Mouse (Mus musculus) limb, embryonic 12.5 days (tissue): ENCODE measurements around the gene Cyp2c50. TPM values are rescaled to one million over a fixed set of nuclear protein-coding genes. Genes with fewer than 3 reads are reported as not detected.
"Not testable (repeated sequence)": the region's sequence is repeated elsewhere in the genome, so short reads cannot be mapped to it uniquely, and the experiment has no call there.

Experiments
- ATAC-seq: fragments of 200-750 bp; cut with Nextera tagmentation; 2 replicates; pipeline ENCODE4 v1.8.0; 2017; ENCODE audit warnings: low read depth, moderate TSS enrichment; ENCODE audit not compliant: insufficient number of reproducible peaks, insufficient read depth, low FRiP score, low TSS enrichment
- H3K27ac ChIP-seq: fragments of 300-500 bp; sonication (generic); 2 replicates; pipeline ENCODE4 v1.5.1; 2016; ENCODE audit warnings: mild to moderate bottlenecking, moderate library complexity
- H3K27me3 ChIP-seq: fragments of 300-500 bp; sonication (generic); 2 replicates; pipeline ENCODE4 v1.6.1; 2016; ENCODE audit warnings: mild to moderate bottlenecking, moderate library complexity
- H3K36me3 ChIP-seq: fragments of 300-500 bp; sonication (generic); 2 replicates; pipeline ENCODE4 v1.6.1; 2016; ENCODE audit warnings: mild to moderate bottlenecking, moderate library complexity
- H3K4me1 ChIP-seq: fragments of 300-500 bp; sonication (generic); replicated peaks from 2 replicates; pipeline ENCODE4 v1.6.1; 2016
- H3K4me2 ChIP-seq: fragments of 300-500 bp; sonication (generic); 2 replicates; pipeline ENCODE4 v1.6.1; 2016; ENCODE audit warnings: mild to moderate bottlenecking, moderate library complexity
- H3K4me3 ChIP-seq: fragments of 300-500 bp; sonication (generic); replicated peaks from 2 replicates; pipeline ENCODE4 v1.5.1; 2016; ENCODE audit warnings: mild to moderate bottlenecking
- H3K9ac ChIP-seq: fragments of 300-500 bp; sonication (generic); replicated peaks from 2 replicates; pipeline ENCODE4 v1.6.1; 2016; ENCODE audit warnings: mild to moderate bottlenecking, moderate library complexity
- H3K9me3 ChIP-seq: fragments of 300-500 bp; sonication (generic); 2 replicates; pipeline ENCODE4 v1.6.1; 2016; ENCODE audit warnings: mild to moderate bottlenecking, moderate library complexity
- WGBS: fragments of 180-500 bp; shearing (Covaris S2); methylation state at CpG from one replicate; pipeline ENCODE4 v1.1.7; 2016; 5-methylcytosine and 5-hydroxymethylcytosine counted together
- polyA plus RNA-seq: library from polyadenylated mRNA; unstranded; fragments of >200 nt; fragmentation: Nextera tagmentation; extraction: Ambion mirVana; gene quantifications from 2 replicates; pipeline ENCODE4 v1.2.1, GENCODE M21; 2016

Gene Cyp2c50
- polyA plus RNA-seq: not detected in 2 replicates

- H3K9me3 ChIP-seq, H3K36me3 ChIP-seq, H3K4me1 ChIP-seq, H3K27me3 ChIP-seq, H3K4me2 ChIP-seq, H3K9ac ChIP-seq, H3K27ac ChIP-seq, H3K4me3 ChIP-seq, ATAC-seq: not testable (repeated sequence)
- WGBS: 98% methylated on average over 1 of the region's 1 CpGs
These were observed at the start of gene Cyp2c50 for GRCm38 (mm10) chr19:40089421-40089820. Gene Cyp2c50 (plus strand): TSS chr19:40089688.

- Histone ChIP-seq H3K27ac (no peak within 1 kb of the TSS), H3K9ac (no peak within 1 kb of the TSS), H3K27me3 (no peaks in the 10 kb centered on the region), H3K9me3 (peaks cover 5% of the 10 kb centered on the region; the same call in 1 of the 2 replicates), H3K4me1 (no peaks in the 10 kb centered on the region), H3K4me2 (no peak within 1 kb of the TSS), H3K4me3 (no peak within 1 kb of the TSS), H3K36me3 (no peaks in the 10 kb centered on the region)
- ATAC-seq: no peak
These were observed 15.8 kb upstream of the Cyp2c50 start, which contains the start of gene Cyp2c54 for GRCm38 (mm10) chr19:40073701-40074100. Gene Cyp2c54 (minus strand): TSS chr19:40073827.

DNA sequence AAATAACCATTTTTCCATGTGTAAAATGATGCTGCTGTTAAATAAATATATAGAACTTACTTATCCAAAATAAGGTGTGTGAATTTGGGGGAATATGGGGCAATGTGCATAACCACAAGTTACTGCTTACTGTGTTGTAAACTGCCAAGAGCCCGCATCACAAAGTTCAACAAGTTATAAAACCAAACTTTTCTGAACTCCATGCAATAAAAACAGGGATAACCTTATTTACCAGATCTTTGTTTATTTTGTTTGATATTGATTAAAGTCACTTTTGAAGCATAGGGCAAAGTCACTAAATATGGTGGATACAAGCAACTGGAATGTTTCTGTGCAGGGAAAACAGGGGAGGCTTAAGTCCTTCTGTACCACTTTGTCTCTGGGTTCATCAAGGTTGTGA, 1.1 kb upstream of the Cyp2c50 start:
- Histone ChIP-seq H3K9me3 (no peaks in the 10 kb centered on the region), H3K4me3 (no peak overlapping the region), H3K27ac (no peak overlapping the region), H3K4me1 (no peaks in the 10 kb centered on the region), H3K27me3 (no peaks in the 10 kb centered on the region), H3K4me2 (no peak overlapping the region), H3K9ac (no peak overlapping the region), H3K36me3 (no peaks in the 10 kb centered on the region)
- no peak for ATAC-seq
- 77% methylated on average over 1 of the region's 1 CpGs for WGBS

DNA sequence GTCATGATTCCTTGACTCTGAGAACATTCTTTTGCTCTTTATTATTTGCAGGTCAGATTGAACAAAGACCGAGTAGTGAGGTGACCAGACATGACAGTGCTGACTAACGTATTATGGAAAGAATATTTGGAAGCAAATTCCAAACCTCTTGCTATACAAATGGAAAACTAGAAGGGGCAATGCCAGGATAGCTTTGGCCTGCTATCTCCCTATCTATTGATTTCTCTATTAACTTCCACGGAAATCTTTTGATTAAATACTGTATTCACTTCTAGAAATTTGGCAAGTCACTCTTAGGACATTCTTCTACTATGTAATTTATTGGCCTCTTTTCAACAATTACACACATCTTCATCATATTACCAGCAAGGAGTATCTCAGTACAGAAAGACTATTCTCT, 1.6 kb downstream of the Cyp2c50 start:
- H3K4me3 ChIP-seq: no peak overlapping the region
- no peak overlapping the region for H3K27ac ChIP-seq
- no peaks in the 10 kb centered on the region for H3K36me3 ChIP-seq
- H3K27me3 ChIP-seq: no peaks in the 10 kb centered on the region
- H3K9me3 ChIP-seq: no peaks in the 10 kb centered on the region
- H3K9ac ChIP-seq: no peak overlapping the region
- 79% methylated on average over 3 of the region's 3 CpGs for WGBS
- no peak for ATAC-seq
- H3K4me1 ChIP-seq: no peaks in the 10 kb centered on the region
- no peak overlapping the region for H3K4me2 ChIP-seq

- not testable (repeated sequence) for H3K27me3 ChIP-seq, H3K9me3 ChIP-seq, H3K4me1 ChIP-seq, H3K4me2 ChIP-seq, H3K4me3 ChIP-seq, ATAC-seq, H3K9ac ChIP-seq, H3K27ac ChIP-seq, H3K36me3 ChIP-seq
- WGBS: 80% methylated on average over 13 of the region's 13 CpGs
These were observed 30.1 kb downstream of the Cyp2c50 start for GRCm38 (mm10) chr19:40119624-40120023.

- H3K9me3 ChIP-seq, H3K4me2 ChIP-seq, H3K4me1 ChIP-seq, H3K9ac ChIP-seq, H3K4me3 ChIP-seq, H3K36me3 ChIP-seq, ATAC-seq, H3K27ac ChIP-seq, H3K27me3 ChIP-seq: not testable (repeated sequence)
- 82% methylated on average over 3 of the region's 3 CpGs for WGBS
These were observed 35.7 kb downstream of the Cyp2c50 start for GRCm38 (mm10) chr19:40125165-40125564.

DNA sequence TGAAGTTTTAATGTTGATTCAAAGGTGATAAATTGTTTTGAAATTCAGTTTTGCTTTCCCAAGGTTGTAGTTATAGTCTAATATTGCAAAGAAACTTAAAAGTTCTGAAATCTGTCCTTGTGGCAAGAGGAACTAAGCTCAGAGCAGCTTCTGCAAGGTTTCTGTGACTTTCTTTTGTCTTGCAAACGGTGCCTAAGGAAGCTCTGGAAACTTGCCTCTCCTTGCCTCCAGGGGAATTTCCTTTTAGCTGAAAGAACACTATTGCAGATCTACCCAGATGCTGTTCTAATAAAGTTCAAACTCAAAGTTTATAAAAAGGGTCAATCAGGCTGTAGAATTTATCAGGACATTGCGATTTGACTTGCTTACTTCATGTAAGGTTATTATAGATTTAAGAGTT, 37.5 kb downstream of the Cyp2c50 start:
- WGBS: 42% methylated on average over 2 of the region's 2 CpGs
- not testable (repeated sequence) for H3K4me3 ChIP-seq, H3K4me1 ChIP-seq, H3K4me2 ChIP-seq, H3K27ac ChIP-seq, H3K27me3 ChIP-seq, H3K36me3 ChIP-seq, H3K9ac ChIP-seq, H3K9me3 ChIP-seq, ATAC-seq

Other genes with a start within 250 kb of the Cyp2c50 start
- gene Cyp2c69, start 202.9 kb upstream of the Cyp2c50 start, polyA plus RNA-seq: not detected in 2 replicates
- not detected in 2 replicates for gene Cyp2c37, start 97.3 kb upstream of the Cyp2c50 start, polyA plus RNA-seq
- gene Cyp2c54, start 15.9 kb upstream of the Cyp2c50 start, polyA plus RNA-seq: not detected in 2 replicates
- not detected in 2 replicates for gene Cyp2c70, start 97.6 kb downstream of the Cyp2c50 start, polyA plus RNA-seq
- gene Pdlim1, start 182.2 kb downstream of the Cyp2c50 start, polyA plus RNA-seq: 89.9 and 92.1 TPM in 2 replicates